ENCODE assay signal across 30 mouse cellular contexts in the genomic region with DNA sequence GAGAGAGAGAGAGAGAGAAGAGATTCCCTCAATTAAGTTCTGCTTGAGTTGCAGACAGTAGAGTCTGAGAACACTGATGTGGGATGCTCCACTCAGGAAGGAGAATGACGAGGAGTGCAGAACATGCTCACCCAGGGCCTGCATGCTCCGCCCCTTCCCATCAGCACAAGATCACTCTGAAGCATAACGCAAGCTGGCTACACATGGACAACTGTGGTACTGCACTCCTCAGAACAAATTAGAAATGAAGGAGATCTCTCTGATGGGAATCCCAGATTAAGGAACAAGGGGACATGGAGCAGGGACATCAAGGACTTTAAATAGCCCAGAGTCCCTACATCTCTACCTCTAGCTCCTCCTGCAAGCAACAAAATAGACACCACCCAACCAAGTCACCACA. TPM values are rescaled to one million over a fixed set of nuclear protein-coding genes. Genes with fewer than 3 reads are reported as not detected.
A peak's percentile ranks its signal among the peaks of the same experiment; 100 is the strongest.
DNase-seq lines count a peak whose midpoint lies in the region; ATAC-seq and TF ChIP-seq lines count a peak whose summit lies in the region.
"Had no signal": no experiment of that assay in that cellular context is flagged by ENCODE, and none has a peak within 500 bp of the region (broad histone marks: within the 10 kb centered on the region; RNA-seq: fewer than 3 reads in every experiment).

No protein-coding gene starts in this region.

- TF ChIP-seq POLR2A in kidney, adult 2 months (IDR thresholded peaks at IDR 0.05; ENCODE audit: low read depth, low read length), result no peak
- no peak for TF ChIP-seq POLR2A in testis, adult 2 months (IDR thresholded peaks at IDR 0.05; ENCODE audit: control insufficient read depth, low read depth, low read length)

- H3K4me3 ChIP-seq in kidney, postnatal 0 days (replicated peaks; ENCODE audit: low read depth, low read length), result no peak overlapping the region
- no peak overlapping the region for H3K4me3 ChIP-seq in kidney, adult 2 months (ENCODE audit: insufficient read depth, low read depth, low read length)
- H3K4me3 ChIP-seq in testis, adult 2 months (ENCODE audit: control insufficient read depth, low read depth, low read length), result no peak overlapping the region
- H3K4me3 ChIP-seq: embryonic facial prominence, embryonic 10.5 days; forebrain, embryonic 10.5 days; heart, embryonic 15.5 days; hindbrain, embryonic 15.5 days; kidney, embryonic 15.5 days; limb, embryonic 10.5 days; liver, embryonic 15.5 days; midbrain, embryonic 12.5 days; stomach, embryonic 15.5 days had no signal

- no peak overlapping the region for H3K9ac ChIP-seq in kidney, postnatal 0 days (ENCODE audit: low read depth, low read length)
- H3K9ac ChIP-seq: heart, embryonic 15.5 days; hindbrain, embryonic 15.5 days; kidney, embryonic 15.5 days; liver, embryonic 15.5 days; midbrain, embryonic 12.5 days; stomach, embryonic 15.5 days had no signal

- H3K36me3 ChIP-seq in kidney, postnatal 0 days (ENCODE audit: insufficient read depth, low read length), result no peaks in the 10 kb centered on the region
- no peaks in the 10 kb centered on the region for H3K36me3 ChIP-seq in kidney, adult 2 months (ENCODE audit: control insufficient read depth, insufficient read depth, low read length)
- no peaks in the 10 kb centered on the region for H3K36me3 ChIP-seq in testis, adult 2 months (ENCODE audit: control insufficient read depth, insufficient read depth, low read length)
- H3K36me3 ChIP-seq: embryonic facial prominence, embryonic 10.5 days; forebrain, embryonic 10.5 days; heart, embryonic 15.5 days; hindbrain, embryonic 15.5 days; kidney, embryonic 15.5 days; limb, embryonic 10.5 days; liver, embryonic 15.5 days; midbrain, embryonic 12.5 days; stomach, embryonic 15.5 days had no signal

- no peak for DNase-seq in kidney, postnatal 0 days (ENCODE audit: low spot score)
- DNase-seq in kidney, adult 2 months, result no peak
- no peak for DNase-seq in testis, postnatal 14 days (ENCODE audit: low spot score)
- DNase-seq in adrenal gland, adult (ENCODE audit: inconsistent age in 2 of 2, low spot score in 1 of 2), result no peak
- DNase-seq in right cerebral cortex, postnatal 36 days (ENCODE audit: low spot score in 2 of 2), result no peak
- DNase-seq: adrenal gland, adult 2 months; cerebellum, adult 11-12 months; cerebellum, postnatal 10 days; heart, postnatal 36 days; layer of hippocampus, adult 9-11 months; liver; lung, postnatal 10 days; right cerebral cortex, adult 18-20 months; thymus, postnatal 14 days had no signal

- 0 out of 2 replicates have a peak, but pooled peaks have one; percentile 45 for ATAC-seq in kidney, postnatal 0 days (replicated peaks; ENCODE audit: low FRiP score, low read depth)
- peak; percentile 55 for ATAC-seq in megakaryocyte progenitor cell, adult 5-6 weeks (replicated peaks; ENCODE audit: poor library complexity)
- ATAC-seq: intestine, embryonic 16.5 days had no signal

- 56% methylated on average over 3 of the region's 3 CpGs for WGBS in kidney, postnatal 0 days
- WGBS in kidney, adult 2 months, result 62% methylated on average over 3 of the region's 3 CpGs

- no peaks in the 10 kb centered on the region for H3K9me3 ChIP-seq in kidney, postnatal 0 days (replicated peaks; ENCODE audit: low read length)
- H3K9me3 ChIP-seq: embryonic facial prominence, embryonic 10.5 days; forebrain, embryonic 10.5 days; heart, embryonic 15.5 days; hindbrain, embryonic 15.5 days; kidney, embryonic 15.5 days; limb, embryonic 10.5 days; liver, embryonic 15.5 days; midbrain, embryonic 12.5 days; stomach, embryonic 15.5 days had no signal

- peak; percentile 27; the same call in 1 of the 2 replicates for TF ChIP-seq CTCF in kidney, postnatal 0 days (IDR thresholded peaks at IDR 0.05; ENCODE audit: low read depth)
- TF ChIP-seq CTCF in kidney, adult 2 months (conservative IDR thresholded peaks at IDR 0.05; ENCODE audit: insufficient read depth, insufficient read length, low read depth, low read length), result no peak
- no peak for TF ChIP-seq CTCF in testis, adult 2 months (IDR thresholded peaks at IDR 0.05; ENCODE audit: control insufficient read depth, insufficient read depth, insufficient replicate concordance, low read depth, low read length)

- no peak overlapping the region for H3K27ac ChIP-seq in kidney, postnatal 0 days
- no peak overlapping the region for H3K27ac ChIP-seq in kidney, adult 2 months (ENCODE audit: insufficient read depth, low read depth, low read length)
- H3K27ac ChIP-seq in testis, adult 2 months (ENCODE audit: control insufficient read depth, insufficient read depth, low read depth, low read length), result peak overlapping the region; percentile 7; the same call in 1 of the 2 replicates
- H3K27ac ChIP-seq: embryonic facial prominence, embryonic 10.5 days; forebrain, embryonic 10.5 days; heart, embryonic 15.5 days; hindbrain, embryonic 15.5 days; kidney, embryonic 15.5 days; limb, embryonic 10.5 days; liver, embryonic 15.5 days; midbrain, embryonic 12.5 days; stomach, embryonic 15.5 days had no signal

- no peak overlapping the region for H3K4me2 ChIP-seq in kidney, postnatal 0 days (ENCODE audit: low read length)
- H3K4me2 ChIP-seq: heart, embryonic 15.5 days; hindbrain, embryonic 15.5 days; kidney, embryonic 15.5 days; liver, embryonic 15.5 days; midbrain, embryonic 12.5 days; stomach, embryonic 15.5 days had no signal

- peaks cover 4% of the 10 kb centered on the region; the same call in 1 of the 2 replicates for H3K4me1 ChIP-seq in kidney, postnatal 0 days (replicated peaks; ENCODE audit: insufficient read depth, low read length)
- H3K4me1 ChIP-seq in kidney, adult 2 months (ENCODE audit: control insufficient read depth, insufficient read depth, low read length), result no peaks in the 10 kb centered on the region; the same call in 1 of the 2 replicates
- no peaks in the 10 kb centered on the region; the same call in 1 of the 2 replicates for H3K4me1 ChIP-seq in testis, adult 2 months (ENCODE audit: control insufficient read depth, insufficient read depth, low read length)
- H3K4me1 ChIP-seq: hindbrain, embryonic 15.5 days; midbrain, embryonic 12.5 days had no signal

- H3K27me3 ChIP-seq in kidney, postnatal 0 days (ENCODE audit: insufficient read depth, low read length), result no peaks in the 10 kb centered on the region
- no peaks in the 10 kb centered on the region for H3K27me3 ChIP-seq in kidney, adult 2 months (replicated peaks; ENCODE audit: control insufficient read depth, insufficient read depth, low read length)
- no peaks in the 10 kb centered on the region for H3K27me3 ChIP-seq in testis, adult 2 months (ENCODE audit: control insufficient read depth, insufficient read depth, low read length)
- H3K27me3 ChIP-seq: heart, embryonic 15.5 days; hindbrain, embryonic 15.5 days; kidney, embryonic 15.5 days; liver, embryonic 15.5 days; midbrain, embryonic 12.5 days; stomach, embryonic 15.5 days had no signal

RNA-seq across cellular contexts. Expression of gene Gstm2, which starts 5.0 kb away (rescaled TPM):
- 148 and 155 TPM in 2 replicates for polyA plus RNA-seq in kidney, postnatal 0 days (2015; fragmentation: Nextera tagmentation; extraction: Ambion mirVana)
- 190 and 212 TPM in 2 replicates for polyA plus RNA-seq in kidney, adult 2 months (2012; rRNA removed)
- polyA plus RNA-seq in testis, adult 2 months (2012; rRNA removed), result 246 and 344 TPM in 2 replicates
- total RNA-seq in megakaryocyte progenitor cell, adult 5-6 weeks (2015), result 2.1 and 2.2 TPM in 2 replicates
- total RNA-seq in megakaryocyte progenitor cell, adult 5-6 weeks (2017), result 4.8 and 6.8 TPM in 2 replicates

RNA-seq across cellular contexts. Expression of gene Gstm3, which starts 12.2 kb away (rescaled TPM):
- 0.14 and 0.17 TPM in 2 replicates for polyA plus RNA-seq in kidney, postnatal 0 days (2015; fragmentation: Nextera tagmentation; extraction: Ambion mirVana)
- polyA plus RNA-seq in kidney, adult 2 months (2012; rRNA removed), result 0.41 and 0.63 TPM in 2 replicates
- 0.19 TPM in 1 of 2 replicates, not detected in the other for polyA plus RNA-seq in testis, adult 2 months (2012; rRNA removed)
- not detected in 2 replicates for total RNA-seq in megakaryocyte progenitor cell, adult 5-6 weeks (2015)
- not detected in 2 replicates for total RNA-seq in megakaryocyte progenitor cell, adult 5-6 weeks (2017)
- total RNA-seq: adrenal gland, adult 2 months; gastrocnemius, postnatal 4 days; heart, postnatal 36 days; left cerebral cortex, adult 8-10 months had no signal
- polyA plus RNA-seq: cortical plate, adult 2 months; embryonic facial prominence, embryonic 10.5 days; forebrain, embryonic 10.5 days; heart, embryonic 15.5 days; limb, embryonic 10.5 days; midbrain, embryonic 12.5 days; neural tube, embryonic 11.5 days had no signal

RNA-seq across cellular contexts. Expression of gene Gstm1, which starts 36.5 kb away (rescaled TPM):
- 177 and 224 TPM in 2 replicates for polyA plus RNA-seq in kidney, postnatal 0 days (2015; fragmentation: Nextera tagmentation; extraction: Ambion mirVana)
- 1,515 and 1,697 TPM in 2 replicates for polyA plus RNA-seq in kidney, adult 2 months (2012; rRNA removed)
- 547 and 702 TPM in 2 replicates for polyA plus RNA-seq in testis, adult 2 months (2012; rRNA removed)
- total RNA-seq in megakaryocyte progenitor cell, adult 5-6 weeks (2015), result 1,143 and 1,246 TPM in 2 replicates
- 511 and 599 TPM in 2 replicates for total RNA-seq in megakaryocyte progenitor cell, adult 5-6 weeks (2017)

RNA-seq across cellular contexts. Expression of gene Gstm6, which starts 37.7 kb away (rescaled TPM):
- 8.5 and 8.8 TPM in 2 replicates for polyA plus RNA-seq in kidney, postnatal 0 days (2015; fragmentation: Nextera tagmentation; extraction: Ambion mirVana)
- polyA plus RNA-seq in kidney, adult 2 months (2012; rRNA removed), result 2.5 and 4.3 TPM in 2 replicates
- 59.3 and 78.5 TPM in 2 replicates for polyA plus RNA-seq in testis, adult 2 months (2012; rRNA removed)
- 0.22 TPM in 1 of 2 replicates, not detected in the other for total RNA-seq in megakaryocyte progenitor cell, adult 5-6 weeks (2015)
- not detected in 2 replicates for total RNA-seq in megakaryocyte progenitor cell, adult 5-6 weeks (2017)

RNA-seq across cellular contexts. Expression of gene Gstm7, which starts 49.6 kb away (rescaled TPM):
- 17.7 and 18.3 TPM in 2 replicates for polyA plus RNA-seq in kidney, postnatal 0 days (2015; fragmentation: Nextera tagmentation; extraction: Ambion mirVana)
- 24.5 and 28.1 TPM in 2 replicates for polyA plus RNA-seq in kidney, adult 2 months (2012; rRNA removed)
- 85.5 and 86.7 TPM in 2 replicates for polyA plus RNA-seq in testis, adult 2 months (2012; rRNA removed)
- total RNA-seq in megakaryocyte progenitor cell, adult 5-6 weeks (2015), result 4.4 and 5.7 TPM in 2 replicates
- total RNA-seq in megakaryocyte progenitor cell, adult 5-6 weeks (2017), result 1.6 and 1.9 TPM in 2 replicates
